Mouse (Mus musculus) effector memory CD4-positive, alpha-beta T cell, adult 7 months (primary cell): ENCODE data around the gene B4gat1. TPM values are rescaled to one million over a fixed set of nuclear protein-coding genes. Genes with fewer than 3 reads are reported as not detected.

Experiments used
- polyA plus RNA-seq: library from polyadenylated mRNA; unstranded; fragments of 100-300 nt; shearing (Covaris generic); gene quantifications from one replicate; pipeline ENCODE4 v1.2.1, GENCODE M21; 2017

B4gat1 gene
- polyA plus RNA-seq, result 1.8 TPM

DNA sequence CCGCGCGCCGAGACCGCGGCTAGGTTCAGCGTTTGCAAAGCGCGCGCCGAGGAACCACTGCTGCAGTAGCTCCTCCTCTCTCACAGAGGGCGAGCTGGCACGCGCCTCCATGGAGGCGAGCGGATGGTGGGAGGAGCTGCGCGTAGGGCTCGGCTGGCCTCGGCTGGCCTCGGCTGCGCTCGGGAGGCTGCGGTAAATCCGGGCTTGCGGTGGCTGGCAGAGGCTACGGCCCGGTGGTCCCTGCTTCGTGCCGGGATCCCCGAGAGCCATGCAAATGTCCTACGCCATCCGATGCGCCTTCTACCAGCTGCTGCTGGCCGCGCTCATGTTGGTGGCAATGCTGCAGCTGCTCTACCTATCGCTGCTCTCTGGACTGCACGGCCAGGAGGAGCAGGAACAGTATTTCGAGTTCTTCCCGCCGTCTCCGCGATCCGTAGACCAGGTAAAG is at the start of gene B4gat1, which contains the start of gene AC124502.3:
TSS of gene B4gat1 (plus strand) at position 118 of the 448 bp plus-strand sequence.
TSS of gene AC124502.3 (plus strand) at position 183 of the 448 bp plus-strand sequence.

DNA sequence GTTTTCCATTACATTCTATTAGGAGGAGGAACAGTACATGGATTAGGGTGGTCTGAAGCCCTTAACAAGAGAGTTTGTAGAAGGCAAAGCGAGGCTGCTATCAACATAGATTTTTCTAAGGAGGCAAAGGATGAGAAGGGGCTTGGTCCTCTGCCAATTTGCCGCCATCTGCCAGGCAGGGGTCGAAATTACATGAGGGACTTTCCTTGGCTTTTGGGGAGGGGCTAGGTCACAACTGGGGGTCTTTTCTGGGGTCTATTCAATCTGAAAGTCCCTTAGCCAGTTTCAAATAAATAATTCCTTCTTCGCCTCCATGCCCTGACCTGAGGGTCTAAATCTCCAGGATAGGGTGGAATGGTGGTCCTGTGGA is 48.4 kb upstream of the B4gat1 start, which contains the start of gene Npas4:
TSS of gene Npas4 (minus strand) at position 61 of the 370 bp plus-strand sequence.

DNA sequence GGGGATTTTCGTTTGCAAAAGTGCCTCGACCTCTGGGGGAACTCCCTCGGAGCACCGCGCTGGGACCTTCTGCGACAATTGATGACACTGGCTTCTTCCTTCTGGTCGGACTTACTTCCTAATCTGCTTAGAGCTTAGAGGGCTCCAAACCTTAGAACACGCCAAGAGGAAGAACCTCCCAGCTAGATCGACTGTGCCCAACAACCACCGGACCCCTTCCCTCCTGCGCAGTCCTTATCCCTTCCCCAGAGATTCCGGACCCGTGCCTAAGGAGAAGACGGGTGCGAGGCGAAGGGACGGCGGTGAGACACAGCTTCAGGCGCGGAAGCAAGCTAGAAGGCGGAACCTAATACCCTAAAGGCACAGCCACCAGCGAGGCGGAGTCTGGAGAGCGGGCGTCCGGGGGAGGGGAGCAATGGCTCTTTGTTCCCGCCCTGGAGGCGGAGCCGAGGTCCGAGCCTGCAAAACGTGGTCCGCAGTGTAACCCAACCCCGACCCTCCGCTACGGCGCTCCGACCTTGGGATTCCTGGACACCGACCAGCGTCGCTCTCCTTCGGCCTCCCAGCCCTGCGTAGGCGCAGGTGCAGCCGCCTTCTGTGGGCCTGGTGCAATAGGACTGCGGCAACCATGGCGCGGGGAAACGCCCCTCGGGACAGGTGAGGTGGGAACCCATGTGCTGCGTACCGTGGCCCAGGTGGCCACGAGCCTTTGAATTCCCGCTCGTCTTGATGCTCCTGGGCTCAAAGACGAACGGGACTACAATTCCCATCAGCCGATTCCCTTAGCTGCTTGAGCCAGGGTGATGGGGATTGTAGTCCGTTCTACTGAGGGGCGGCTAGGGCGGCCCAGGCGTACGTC is 14.8 kb upstream of the B4gat1 start, which contains the start of gene Slc29a2:
TSS of gene Slc29a2 (plus strand) at position 240 of the 859 bp plus-strand sequence.

DNA sequence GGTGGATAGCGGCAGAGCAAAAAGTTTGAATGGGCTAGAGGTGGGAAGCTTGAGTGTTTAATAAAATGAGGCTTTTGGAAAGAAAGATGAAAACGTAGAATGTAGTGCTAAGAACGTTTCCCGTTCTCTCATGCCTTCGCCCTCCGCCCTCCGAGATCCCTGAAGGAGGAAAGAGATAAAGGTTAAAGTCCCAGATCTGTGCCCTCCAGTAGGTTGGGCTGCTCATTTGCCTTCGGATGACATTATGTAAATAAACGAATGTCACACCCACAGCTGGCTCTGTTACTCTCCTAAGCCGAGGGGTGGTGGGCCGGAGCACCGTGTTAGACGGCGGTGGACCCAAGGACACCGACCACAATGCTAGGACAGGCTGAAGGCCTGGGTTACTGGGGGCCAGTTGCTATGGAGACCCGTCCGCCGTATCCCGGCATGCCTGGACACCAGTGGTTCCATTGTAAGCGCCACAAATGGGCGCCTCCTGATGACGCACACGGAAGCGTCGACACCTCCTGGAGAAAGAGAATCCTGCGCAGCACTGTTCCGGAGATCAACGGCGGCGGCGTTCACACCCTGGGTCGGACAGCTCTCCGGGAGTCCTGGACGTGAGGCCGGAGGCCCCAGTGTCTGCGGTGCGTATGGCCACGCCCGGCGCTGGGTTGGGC is 2.4 kb downstream of the B4gat1 start, which contains the start of gene Brms1:
TSS of gene Brms1 (plus strand) at position 493 of the 662 bp plus-strand sequence.

DNA sequence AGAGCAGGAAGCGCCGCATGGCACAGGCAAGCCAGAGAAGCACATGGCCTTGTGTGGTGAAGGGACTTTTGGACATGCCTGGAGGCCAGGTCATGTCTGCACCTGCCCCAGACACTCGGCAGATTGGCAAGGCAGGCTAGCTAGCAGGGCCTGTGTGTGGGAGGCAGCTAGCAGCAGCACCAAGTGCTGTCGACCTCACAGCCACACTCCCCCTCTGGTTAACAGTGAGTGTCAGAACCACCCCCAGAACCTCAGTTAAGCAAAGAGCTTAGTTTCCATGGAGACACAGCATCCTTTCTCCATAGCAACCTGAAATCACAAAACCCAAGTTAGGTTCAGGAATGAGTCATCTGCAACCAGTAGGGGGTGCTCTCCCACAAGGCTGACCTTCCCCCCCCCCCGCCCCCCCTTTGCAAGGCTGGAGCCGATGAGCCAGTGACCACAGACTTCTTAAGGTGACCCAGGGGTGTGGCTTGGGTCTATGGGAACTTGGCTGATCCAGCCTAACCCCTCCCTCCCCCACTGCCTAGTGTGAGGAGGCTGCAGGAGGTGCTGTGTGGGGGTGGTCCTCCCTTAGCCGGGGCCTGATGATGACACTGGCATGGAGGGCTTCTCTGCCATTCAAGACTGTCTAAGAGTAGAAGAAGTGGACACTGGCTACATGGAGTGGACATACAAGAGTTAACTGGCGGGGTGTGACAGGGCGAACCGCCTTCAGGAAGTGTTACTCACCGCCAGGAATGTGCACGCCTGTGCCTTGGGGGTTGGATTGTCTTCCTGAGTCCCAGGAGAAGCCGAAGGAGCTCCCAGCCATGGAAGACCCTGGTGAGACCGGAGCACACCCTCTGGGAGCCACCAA is 11.7 kb downstream of the B4gat1 start, which contains the start of gene Rin1:
TSS of gene Rin1 (plus strand) at position 435 of the 859 bp plus-strand sequence.

DNA sequence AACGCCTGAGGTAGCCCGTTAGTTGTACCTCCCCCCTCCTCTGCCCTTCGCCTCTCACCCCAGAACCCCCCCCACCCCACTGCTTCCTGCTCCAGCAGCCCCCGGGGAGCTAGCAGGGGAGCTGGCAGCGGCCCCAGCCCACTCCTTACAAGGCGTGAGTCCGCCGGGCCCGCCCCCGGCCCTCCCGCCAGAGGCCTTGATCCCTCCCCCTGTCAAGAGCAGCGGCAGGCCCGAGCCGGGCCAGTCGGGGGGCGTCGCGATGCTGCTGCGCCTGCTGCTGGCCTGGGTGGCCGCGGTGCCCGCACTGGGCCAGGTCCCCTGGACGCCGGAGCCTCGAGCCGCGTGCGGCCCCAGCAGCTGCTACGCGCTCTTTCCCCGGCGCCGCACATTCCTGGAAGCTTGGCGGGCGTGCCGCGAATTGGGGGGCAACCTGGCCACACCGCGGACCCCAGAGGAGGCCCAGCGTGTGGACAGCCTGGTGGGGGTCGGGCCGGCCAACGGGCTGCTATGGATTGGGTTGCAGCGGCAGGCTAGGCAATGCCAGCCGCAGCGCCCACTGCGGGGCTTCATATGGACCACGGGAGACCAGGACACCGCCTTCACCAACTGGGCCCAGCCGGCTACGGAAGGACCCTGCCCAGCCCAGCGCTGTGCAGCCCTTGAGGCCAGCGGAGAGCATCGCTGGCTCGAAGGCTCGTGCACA is 29.4 kb downstream of the B4gat1 start, which contains the start of gene Cd248:
TSS of gene Cd248 (plus strand) at position 212 of the 703 bp plus-strand sequence.

DNA sequence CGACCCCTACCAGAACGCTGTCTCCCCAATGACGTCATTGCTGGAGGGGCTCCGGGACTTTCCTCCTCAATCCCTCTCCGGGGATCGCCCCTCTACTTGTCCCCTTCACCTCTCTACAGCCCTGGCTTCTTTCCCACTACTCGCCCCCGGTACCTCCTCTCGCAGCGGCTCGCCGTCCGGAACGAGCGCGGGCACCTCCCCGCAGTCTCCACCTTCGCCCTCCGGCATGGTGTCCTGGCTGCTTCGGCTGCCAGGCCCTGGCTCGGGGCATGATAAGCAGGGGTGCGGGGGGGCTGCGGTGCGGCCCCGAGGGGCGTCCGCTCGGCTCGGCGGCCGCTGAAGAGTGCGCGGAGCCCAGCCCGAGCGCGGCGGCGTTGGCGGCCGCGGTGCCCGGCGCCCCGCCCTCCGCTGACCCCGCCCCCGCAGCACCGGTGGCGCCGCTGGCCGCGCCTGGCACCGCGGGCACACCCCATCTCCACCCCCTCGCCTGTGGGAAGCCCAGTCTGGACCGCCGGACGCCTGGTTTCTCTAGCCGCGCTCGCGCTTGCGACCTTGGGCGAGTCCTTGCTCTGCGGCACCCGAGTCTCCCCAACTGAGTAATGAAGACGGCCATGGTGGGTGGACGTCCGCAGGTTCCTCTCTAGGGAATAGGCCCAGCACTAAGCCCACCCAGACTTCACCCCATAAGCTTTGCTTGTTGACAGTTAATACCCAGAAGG is 46.7 kb downstream of the B4gat1 start, which contains the start of gene Tmem151a:
TSS of gene Tmem151a (minus strand) at position 387 of the 719 bp plus-strand sequence.

DNA sequence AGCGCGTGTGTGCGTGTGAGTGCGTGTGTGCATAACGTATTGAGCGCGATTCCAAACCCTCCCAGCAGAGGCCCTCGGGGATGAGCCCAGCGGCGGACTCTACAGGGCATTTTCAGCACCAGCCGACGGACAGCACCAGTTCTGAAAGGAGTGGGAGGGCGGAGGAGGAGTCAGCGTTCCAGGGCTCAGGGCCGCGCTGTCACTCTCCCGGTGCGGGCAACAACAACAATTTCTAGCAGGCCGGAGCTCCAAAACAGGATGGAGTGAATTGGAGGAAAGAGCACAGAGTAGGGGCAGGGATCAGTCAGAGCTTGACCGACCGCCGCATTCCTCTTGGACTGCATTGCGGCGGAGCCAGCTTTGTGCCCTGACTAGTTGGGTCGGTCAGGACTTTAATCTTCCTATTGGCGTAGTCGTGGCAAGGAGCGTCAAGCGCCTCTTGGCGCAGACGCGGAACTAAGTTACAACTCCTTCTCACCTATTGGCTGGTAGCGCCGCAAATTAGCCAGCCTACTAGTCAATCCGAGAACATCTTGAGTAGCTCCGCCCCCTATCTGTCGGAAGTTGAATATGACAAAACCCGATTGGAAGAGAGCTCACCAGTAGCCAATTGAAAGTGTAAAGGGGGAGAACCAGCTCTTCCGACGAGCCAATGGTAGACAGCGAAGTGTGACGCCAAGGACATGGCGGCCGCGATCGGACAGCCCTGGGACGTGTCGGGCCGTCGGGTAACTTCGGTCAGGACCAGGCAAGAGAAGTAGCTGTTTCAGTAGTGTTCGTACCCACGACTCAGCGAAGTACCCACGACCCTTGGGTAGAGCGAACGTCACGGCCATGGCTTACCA is 49.5 kb downstream of the B4gat1 start, which contains the start of gene Yif1a:
TSS of gene Yif1a (plus strand) at position 655 of the 845 bp plus-strand sequence.

Other genes starting within 250 kb of the B4gat1 start
- 44.2 TPM for gene Rbm4, start 244.9 kb upstream of the B4gat1 start, polyA plus RNA-seq
- gene Gm21992, start 227.2 kb upstream of the B4gat1 start, polyA plus RNA-seq, result 28.2 TPM
- gene Rbm14, start 227.2 kb upstream of the B4gat1 start, polyA plus RNA-seq, result 76.3 TPM
- gene Ccs, start 199.5 kb upstream of the B4gat1 start, polyA plus RNA-seq, result 28.8 TPM
- gene Ccdc87, start 199.5 kb upstream of the B4gat1 start, polyA plus RNA-seq, result not detected
- gene Ctsf, start 183.7 kb upstream of the B4gat1 start, polyA plus RNA-seq, result 2.1 TPM
- not detected for gene Actn3, start 160.9 kb upstream of the B4gat1 start, polyA plus RNA-seq
- 4.4 TPM for gene Zdhhc24, start 160.2 kb upstream of the B4gat1 start, polyA plus RNA-seq
- 0.41 TPM for gene Bbs1, start 132.2 kb upstream of the B4gat1 start, polyA plus RNA-seq
- gene Dpp3, start 110.5 kb upstream of the B4gat1 start, polyA plus RNA-seq, result 57.2 TPM
- not detected for gene Peli3, start 95.7 kb upstream of the B4gat1 start, polyA plus RNA-seq
- 37.5 TPM for gene Mrpl11, start 76.7 kb upstream of the B4gat1 start, polyA plus RNA-seq
- gene Npas4, start 48.5 kb upstream of the B4gat1 start, polyA plus RNA-seq, result not detected
- gene Slc29a2, start 15.0 kb upstream of the B4gat1 start, polyA plus RNA-seq, result 3.6 TPM
- gene AC124502.3, start 65 bp downstream of the B4gat1 start, polyA plus RNA-seq, result 0.62 TPM
- gene Brms1, start 2.5 kb downstream of the B4gat1 start, polyA plus RNA-seq, result 102 TPM
- 0.72 TPM for gene Rin1, start 11.7 kb downstream of the B4gat1 start, polyA plus RNA-seq
- gene Cd248, start 29.3 kb downstream of the B4gat1 start, polyA plus RNA-seq, result not detected
- 0.88 TPM for gene Tmem151a, start 46.7 kb downstream of the B4gat1 start, polyA plus RNA-seq
- 30.1 TPM for gene Yif1a, start 49.7 kb downstream of the B4gat1 start, polyA plus RNA-seq
- gene Cnih2, start 59.7 kb downstream of the B4gat1 start, polyA plus RNA-seq, result 0.76 TPM
- 149 TPM for gene Rab1b, start 68.2 kb downstream of the B4gat1 start, polyA plus RNA-seq
- 4.3 TPM for gene Klc2, start 79.7 kb downstream of the B4gat1 start, polyA plus RNA-seq
- gene Pacs1, start 234.3 kb downstream of the B4gat1 start, polyA plus RNA-seq, result 92.1 TPM